Mouse (Mus musculus) cerebellum, postnatal 36 days (tissue): ENCODE measurements at regions not wholly inside any gene's neighbourhood (a gene's known extent, or its start where the extent isn't known, plus 50 kb on each side); places are given as distances from the start of the nearest gene placed in this dataset.
"Not testable (repeated sequence)": the region's sequence is repeated elsewhere in the genome, so short reads cannot be mapped to it uniquely, and the experiment has no call there.

Experiments
- DNase-seq, 2 experiments: peaks; one replicate each; pipeline ENCODE4 v3.0.0; 2021 to 2022; ENCODE audit warnings: mixed read lengths in 2 of 2

- DNase-seq = no peak
Observed at GRCm38 (mm10) chr5:91892338-91892737, 70.5 kb downstream of the Rchy1 start.

DNA sequence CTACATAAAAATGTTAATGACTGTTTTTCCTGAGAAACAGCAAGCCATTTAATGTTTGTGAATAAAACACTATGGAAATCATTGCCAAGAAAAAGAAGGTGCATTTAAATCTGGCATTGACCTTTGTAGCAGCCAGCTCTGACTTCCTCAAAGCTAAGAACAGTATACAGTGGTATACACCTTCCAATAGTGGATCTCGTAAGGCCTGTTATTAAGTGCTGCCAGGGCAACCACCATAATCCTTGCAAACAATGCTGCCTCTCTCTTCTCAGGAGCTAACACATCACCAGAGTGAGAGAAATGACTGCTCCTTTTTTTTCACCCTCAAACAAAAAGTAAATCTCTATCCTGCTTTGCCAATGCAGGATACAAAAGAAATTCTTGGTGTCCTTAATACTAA lies 81.1 kb downstream of the Rchy1 start:
- no peak for DNase-seq

DNA sequence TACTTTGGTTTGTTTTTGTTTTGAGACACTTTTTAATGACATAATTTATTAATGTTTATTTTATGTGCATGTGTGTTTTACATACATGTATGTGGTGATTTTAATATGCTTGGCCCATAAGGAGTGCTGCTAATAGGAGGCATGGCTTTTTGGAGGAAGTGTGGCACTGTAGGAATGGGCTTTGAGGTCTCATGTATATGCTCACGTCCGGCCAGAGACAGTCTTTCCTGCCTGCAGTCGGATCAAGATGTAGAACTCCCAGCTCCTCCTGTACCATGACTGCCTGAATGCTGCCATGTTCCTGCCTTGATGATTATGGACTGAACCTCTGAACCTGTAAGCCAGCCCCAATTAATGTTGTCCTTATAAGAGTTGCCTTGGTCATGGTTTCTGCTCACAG lies 82.6 kb downstream of the Rchy1 start:
- no peak for DNase-seq

DNA sequence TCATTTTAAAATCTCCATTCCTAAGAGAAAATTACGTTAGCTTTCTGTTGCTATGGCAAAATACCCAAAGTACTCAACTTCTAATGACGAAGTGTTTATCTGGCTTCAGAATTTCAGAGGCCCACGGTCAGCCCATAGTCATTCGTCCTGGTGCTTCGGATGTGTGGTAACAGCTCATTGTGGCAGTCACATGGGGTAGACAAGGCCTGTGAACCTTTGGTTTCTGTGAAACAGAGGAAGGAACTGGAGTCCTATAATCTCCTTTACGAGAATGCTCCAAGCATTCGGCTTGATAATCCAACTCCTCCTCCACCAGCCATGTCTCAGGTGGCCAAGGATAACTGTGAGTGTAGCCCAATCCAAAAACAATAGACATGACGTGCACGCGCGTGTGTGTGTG lies 84.2 kb downstream of the Rchy1 start:
- DNase-seq = no peak

GRCm38 (mm10) chr5:91876682-91877031 lies 86.2 kb downstream of the Rchy1 start:
- DNase-seq = no peak

DNA sequence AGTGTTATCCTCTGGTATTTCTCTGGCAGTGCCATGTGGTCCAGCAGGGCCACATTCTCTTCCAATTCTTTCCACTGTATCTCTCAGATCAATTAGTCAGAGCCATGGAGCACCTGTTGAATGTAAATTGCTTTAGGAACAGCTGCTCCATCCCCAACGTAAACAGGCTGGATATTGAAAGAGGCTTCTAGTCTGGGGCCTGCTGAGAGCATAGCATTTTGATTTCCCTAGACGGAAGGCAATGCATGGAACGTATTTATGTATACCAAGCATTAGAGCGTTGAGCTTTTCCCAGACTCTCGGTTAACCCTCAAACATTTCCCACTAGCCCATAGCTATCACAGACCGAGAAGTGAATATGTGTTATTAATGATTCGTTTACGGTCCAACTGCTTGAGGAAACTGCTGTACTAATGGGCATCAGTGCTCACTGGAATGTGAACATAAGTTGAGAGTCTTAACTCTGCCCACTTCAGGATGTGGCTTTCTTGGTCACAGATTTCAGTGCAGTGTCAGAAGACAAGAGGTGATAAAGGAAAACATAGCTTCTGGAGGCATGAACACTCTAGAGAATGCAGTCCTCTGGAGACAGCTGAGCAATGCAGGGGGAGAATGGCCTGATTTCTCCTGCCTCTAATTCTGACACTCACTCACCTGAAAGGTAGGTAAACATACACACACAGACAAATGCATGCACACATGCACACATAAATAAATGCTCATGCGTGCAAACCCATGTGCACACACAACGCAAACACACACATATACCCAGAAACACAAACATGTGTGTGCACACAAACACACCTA lies 86.8 kb downstream of the Rchy1 start:
- no peak for DNase-seq

GRCm38 (mm10) chr5:91872816-91873215 lies 90.1 kb downstream of the Rchy1 start:
- DNase-seq = no peak

GRCm38 (mm10) chr5:91869791-91870190 lies 93.1 kb downstream of the Rchy1 start:
- no peak for DNase-seq

DNA sequence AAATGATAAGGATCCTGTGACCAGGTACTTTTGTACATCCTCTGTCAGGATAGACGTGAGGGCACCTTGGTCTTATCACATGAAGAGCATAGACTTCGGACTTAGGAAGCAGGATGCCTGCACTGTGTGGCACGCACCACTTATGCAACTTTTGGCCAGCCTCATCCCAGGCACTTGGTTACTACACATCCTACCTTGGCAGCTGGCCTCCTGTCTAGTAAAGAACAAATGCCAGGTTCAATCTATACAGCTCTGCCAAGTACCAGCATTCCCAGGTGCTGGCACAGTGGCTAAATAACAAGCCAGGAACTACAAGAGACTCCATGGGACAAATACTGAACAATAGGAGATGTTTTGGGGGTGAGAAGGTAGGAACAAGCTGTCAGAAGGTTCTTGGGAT lies 96.7 kb downstream of the Rchy1 start:
- no peak for DNase-seq

- DNase-seq = no peak
Observed at GRCm38 (mm10) chr5:91865365-91865764, 97.5 kb downstream of the Rchy1 start.

DNA sequence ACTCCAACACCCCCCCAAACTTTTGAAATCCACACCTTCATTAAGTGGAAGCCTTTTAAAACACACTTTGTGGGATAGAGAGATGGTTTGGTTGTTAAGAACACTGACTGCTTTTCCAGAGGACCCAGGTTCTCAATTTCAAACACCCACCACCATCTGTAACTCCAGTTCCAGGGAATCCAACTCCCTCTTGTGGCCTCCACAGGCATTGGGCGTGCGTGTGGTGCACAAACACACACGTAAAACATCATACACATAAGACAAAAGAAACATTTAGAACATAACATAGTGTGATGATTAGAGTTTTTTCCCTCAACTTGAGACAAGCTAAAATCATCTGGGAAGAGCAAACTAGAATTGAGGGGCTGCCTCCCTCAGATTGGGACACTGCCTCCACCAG lies 100.0 kb downstream of the Rchy1 start:
- no peak for DNase-seq

DNA sequence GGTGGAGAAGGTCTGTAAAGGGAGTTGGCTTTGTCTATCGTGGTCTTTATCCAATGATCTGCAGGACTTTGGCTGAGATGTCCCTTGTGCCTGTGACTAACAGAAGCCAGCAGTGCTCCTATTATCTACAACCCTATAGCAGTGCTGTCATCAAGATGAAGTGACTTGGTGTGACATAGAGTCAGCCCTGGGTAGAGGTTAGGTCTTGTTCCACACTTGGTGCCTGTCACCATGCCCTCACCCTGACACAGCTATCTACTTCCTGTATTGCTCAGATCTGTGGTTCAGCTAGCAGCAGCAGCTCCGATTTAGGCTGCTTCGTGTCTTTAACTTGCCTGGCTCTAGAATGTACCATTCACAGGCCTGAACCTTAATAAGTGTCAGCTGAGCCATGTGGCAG lies 100.6 kb downstream of the Rchy1 start:
- no peak for DNase-seq

DNA sequence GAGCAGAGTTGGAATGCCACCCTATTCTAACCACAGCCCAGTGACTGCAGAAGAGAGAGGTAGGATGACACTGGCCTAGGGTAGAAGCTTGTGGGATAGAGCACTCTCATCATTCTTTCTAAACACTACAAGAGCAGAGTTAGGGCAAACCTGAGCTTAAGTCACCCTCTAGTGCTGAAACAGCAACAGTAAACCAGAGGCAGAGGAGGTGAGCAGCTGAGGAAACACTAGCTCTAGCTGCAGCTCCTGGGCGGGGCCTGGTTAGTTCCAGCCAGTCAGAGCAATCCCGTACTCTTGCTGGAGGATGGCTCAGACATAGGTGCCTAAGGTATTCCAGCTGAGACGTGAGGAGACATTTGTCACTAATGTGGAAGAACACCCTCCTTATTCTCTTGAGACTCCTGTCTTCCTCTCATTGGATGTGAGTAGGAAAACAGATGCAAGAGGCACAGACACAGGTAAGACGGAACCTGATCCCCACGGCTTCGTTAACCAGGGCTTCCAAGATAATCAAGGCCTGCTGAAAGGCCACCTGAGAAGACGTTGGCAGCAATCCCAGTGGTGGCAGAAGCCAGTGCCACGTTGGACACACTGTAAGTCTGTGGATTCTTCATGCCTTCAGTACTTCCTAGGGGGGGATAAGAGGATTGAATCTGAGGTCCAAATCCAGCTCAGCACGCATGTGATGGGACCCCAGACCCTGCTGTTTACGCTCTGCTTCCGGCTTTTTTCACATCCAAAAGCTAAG lies 101.3 kb downstream of the Rchy1 start:
- DNase-seq = peak; percentile 11 to 23

GRCm38 (mm10) chr5:91860489-91860888 lies 102.4 kb downstream of the Rchy1 start:
- DNase-seq = no peak

DNA sequence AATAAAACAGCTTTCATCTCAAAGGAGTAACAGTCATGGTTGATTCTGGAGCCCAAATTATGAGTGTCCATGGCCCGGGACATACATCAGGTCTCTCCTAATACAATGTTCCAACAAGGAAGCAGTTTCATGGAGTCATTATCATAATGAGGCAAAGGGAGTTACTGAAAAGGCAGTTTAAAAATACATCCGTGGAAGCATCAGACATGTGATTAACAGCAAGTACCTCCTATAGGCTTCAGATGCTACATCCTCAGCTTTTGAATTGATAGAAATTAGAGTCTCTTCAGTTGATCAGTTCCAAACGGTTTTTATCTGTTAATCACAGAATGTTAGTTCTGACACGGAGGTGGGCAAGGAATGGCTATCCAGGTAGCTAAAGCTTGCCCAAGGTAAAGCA lies 110.5 kb downstream of the Rchy1 start:
- no peak for DNase-seq

DNA sequence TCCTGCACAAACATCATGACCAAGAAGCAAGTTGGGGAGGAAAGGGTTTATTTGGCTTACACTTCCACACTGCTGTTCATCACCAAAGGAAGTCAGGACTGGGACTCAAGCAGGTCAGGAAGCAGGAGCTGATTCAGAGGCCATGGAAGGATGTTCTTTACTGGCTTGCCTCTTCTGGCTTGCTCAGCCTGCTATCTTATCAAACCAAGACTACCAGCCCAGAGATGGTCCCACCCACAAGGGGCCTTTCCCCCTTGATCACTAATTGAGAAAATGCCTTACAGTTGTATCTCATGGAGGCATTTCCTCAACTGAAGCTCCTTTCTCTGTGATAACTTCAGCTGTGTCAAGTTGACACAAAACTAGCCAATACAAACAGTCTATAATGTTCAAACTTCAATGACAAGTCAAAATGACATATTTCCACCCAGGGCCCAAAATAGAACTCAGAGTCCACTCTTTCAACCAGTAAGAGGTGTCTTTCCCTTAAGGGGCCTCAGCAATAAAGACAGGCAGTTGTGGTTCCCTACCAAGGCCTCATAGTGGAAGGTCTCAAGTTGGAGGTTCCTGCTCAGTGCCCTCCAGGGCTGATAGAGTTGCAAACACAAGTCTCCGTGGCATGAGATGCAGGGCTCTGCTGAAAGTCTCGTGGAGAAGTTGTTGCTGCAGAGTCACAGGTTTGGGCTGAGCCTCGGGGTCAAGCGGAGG lies 111.9 kb downstream of the Rchy1 start:
- DNase-seq = not testable (repeated sequence)

DNA sequence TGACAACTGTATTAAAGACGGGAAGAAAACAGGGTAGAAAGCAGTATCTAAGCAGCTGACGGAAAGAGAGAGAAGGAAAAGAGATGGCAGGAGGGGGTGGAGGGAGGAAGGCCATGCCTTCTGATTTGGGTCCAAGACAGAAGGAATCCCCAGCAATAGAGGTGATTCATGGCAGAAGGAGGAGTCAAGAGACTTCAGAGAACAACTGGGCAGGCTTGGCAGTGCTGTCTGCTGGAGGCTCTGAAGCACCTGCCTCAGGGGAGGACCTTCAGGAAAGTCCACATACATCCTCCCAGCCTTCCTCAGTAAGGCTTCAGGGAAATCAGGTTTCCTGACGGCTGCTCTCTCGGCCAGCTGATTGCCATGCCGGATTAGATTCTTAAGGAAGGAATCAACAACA lies 112.4 kb downstream of the Rchy1 start:
- DNase-seq = no peak

DNA sequence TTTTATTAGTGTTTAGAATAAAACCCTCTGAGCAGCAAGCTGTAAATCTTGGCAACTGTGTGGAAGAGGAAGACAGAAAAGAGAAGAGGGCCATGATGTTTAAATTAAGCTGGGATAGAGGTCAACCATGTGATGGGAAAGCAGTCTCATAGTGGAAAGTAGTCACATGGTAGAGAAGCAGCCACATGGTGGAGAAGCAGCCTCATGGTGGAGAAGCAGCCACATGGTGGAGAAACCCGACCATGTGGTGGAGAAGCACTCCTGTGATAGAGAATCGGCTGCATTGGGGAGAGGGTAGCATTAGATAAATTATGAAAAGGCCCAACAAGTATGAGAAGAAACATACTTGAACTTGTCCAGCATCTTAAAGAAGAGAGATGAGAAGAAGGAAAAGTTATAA lies 113.3 kb downstream of the Rchy1 start:
- no peak for DNase-seq

- no peak for DNase-seq
Observed at GRCm38 (mm10) chr5:91849114-91849513, 113.8 kb downstream of the Rchy1 start.

- no peak for DNase-seq
Observed at GRCm38 (mm10) chr5:91848528-91848927, 114.3 kb downstream of the Rchy1 start.

DNA sequence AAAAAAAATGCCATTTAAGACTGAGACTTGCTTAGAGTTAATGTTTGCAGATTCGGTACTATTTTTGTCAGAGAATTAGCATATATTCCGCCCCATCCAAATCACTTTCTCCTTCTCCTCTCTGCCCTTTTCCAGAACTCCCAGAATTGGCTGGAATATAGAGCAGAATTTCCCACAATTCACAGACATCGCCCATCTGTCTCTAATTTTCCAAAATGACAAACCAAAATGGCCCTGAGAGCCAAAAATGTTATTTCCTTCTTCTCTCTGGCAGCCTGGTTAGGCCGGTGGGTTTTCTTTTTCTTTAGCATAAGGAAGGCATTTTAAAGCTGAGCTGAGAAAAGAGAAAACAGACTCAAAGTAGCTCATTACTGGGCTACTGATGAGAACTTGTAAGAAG lies 119.8 kb downstream of the Rchy1 start:
- no peak for DNase-seq

DNA sequence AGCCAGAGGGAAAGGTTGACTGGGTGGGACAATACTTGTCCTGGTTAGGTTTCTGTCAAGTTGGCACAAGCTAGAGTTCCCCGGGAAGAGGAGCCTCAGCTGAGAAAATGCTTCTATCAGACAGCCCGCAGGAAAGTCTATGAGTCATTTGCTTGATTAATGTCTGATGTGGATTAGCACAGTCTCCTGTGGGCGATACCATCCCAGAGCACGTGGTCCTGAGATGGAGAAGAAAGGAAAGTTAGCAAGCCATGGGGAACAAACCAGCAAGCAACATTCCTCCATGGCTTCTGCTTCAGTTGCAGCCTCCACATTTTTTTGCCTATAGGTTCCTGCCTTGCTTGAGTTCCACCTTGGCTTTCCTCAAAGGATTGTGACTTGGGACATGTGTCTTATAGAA lies 121.8 kb downstream of the Rchy1 start:
- no peak for DNase-seq

DNA sequence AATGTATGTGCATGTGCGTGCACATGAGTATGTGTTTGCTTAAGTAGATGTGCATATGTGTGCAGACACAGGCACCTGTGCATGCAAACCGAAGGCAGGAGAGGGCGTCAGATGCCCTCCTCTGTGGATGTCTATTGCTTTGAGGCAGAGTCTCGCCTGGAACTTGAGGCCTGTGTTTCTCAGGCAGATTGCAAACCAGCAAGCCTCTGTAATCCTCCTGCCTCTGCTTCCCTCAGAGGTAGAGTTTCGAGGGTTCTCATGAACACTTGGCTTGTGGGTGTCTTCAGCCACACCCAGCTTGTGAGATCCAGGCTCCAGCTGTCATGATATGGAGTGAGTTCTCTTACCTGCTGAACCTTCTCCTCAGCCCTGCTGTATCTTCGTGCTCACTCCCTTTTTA lies 134.4 kb downstream of the Rchy1 start:
- no peak for DNase-seq

- DNase-seq = no peak
Observed at GRCm38 (mm10) chr5:91826636-91827035, 136.2 kb downstream of the Rchy1 start.
